Mouse (Mus musculus): ENCODE data around the gene 4632433K11Rik.
A peak's percentile ranks its signal among the peaks of the same experiment; 100 is the strongest.
"Not testable (repeated sequence)": the region's sequence is repeated elsewhere in the genome, so short reads cannot be mapped to it uniquely, and the experiment has no call there.

The 4632433K11Rik gene

DNA sequence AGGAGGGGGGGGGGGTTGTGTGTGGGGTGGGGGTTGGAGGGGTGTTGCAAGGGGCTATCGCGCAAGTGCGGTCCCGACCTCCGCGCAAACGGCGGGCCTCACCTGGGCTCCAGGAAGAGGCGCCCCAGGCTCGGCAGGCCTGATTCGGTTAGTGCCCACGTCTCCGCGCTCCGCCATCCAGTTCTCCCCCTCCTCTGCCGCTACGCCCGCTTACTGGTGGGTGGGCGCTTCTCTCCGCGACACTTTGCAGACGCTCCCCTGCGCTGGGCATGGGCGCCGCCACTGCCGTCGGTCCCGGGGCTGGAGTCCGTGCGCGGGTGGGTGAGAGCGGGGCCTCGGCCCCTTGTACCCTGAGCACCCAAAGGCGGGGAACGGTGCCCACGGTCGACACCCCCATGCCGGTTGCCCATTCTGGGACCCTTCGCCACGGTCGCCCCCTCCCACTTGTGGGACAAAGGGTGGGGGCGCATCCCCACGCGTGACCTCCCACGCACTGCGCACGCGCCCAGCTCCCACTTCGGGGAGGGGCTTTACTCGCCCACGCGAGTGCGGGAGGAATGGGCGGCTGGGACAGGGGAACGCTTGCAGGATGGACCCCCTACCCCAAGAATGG lies 22.8 kb downstream of the 4632433K11Rik start:
- peak; percentile 83 to 84 for DNase-seq (ENCODE audit: low spot score in 2 of 2)

- no peak for DNase-seq (ENCODE audit: low spot score in 2 of 2)
Measured at GRCm38 (mm10) chr7:5057381-5057780, 23.5 kb downstream of the 4632433K11Rik start.

DNA sequence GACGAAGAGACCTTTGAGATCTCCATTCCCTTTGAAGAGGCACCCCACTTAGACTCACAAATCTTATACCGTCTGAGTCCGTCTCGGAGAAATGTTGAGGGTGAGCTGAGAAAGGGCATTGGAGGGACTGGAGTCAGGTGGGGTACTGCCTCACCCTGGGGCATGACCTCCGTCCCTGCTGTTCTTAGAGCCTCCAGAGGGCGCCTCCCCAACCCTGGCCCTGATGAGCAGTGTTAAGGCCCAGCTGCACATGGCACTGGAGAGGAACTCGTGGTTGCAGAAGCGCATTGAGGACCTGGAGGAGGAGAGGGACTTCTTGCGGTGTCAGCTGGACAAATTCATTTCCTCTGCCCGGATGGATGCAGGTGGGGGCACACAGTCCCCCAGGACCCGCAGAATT lies 23.9 kb downstream of the 4632433K11Rik start:
- peak; percentile 53 to 64 for DNase-seq (ENCODE audit: low spot score in 2 of 2)

- no peak for DNase-seq (ENCODE audit: low spot score in 2 of 2)
Measured at GRCm38 (mm10) chr7:5058631-5059030, 24.7 kb downstream of the 4632433K11Rik start.

GRCm38 (mm10) chr7:5059421-5059820 lies 25.5 kb downstream of the 4632433K11Rik start:
- DNase-seq (ENCODE audit: low spot score in 2 of 2): peak; percentile 46 to 55

- DNase-seq (ENCODE audit: low spot score in 2 of 2): peak; percentile 85 to 91
Measured at GRCm38 (mm10) chr7:5060239-5060731, 26.4 kb downstream of the 4632433K11Rik start.

GRCm38 (mm10) chr7:5060944-5061773 lies 27.2 kb downstream of the 4632433K11Rik start:
- DNase-seq (ENCODE audit: low spot score in 2 of 2): peak; percentile 98 to 100

DNA sequence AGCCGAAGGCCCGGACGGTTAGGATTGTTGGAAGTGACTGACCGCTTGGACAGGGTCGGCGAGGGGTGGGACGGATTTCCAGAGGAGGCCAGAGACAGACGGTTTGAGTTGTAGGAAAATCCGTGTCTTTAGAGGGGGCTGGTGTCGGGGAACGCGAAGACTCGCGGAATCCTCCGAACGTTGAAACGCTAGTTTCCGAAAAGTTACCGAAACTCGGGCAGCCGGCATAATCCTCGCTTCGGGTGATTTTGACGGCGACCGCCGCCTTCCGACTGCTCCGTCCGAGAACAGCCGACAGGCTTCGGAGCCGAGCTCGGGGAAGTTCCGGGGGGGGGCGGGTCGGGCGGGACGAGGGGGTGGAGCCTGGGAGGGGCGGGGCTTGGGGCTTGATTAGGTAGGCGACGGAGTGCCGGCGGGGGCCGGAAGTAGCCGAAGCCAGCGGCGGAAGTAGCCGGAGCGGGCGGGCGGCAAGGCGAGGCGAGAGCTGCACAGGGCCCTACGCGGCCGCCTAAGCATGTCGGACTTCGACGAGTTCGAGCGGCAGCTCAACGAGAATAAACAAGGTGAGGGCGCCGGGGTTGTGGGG lies 27.9 kb downstream of the 4632433K11Rik start, which contains the start of gene U2af2:
U2af2 (plus strand) TSS at position 370 of the 586 bp plus-strand sequence.
- peak; percentile 96 for DNase-seq (ENCODE audit: low spot score in 2 of 2)

GRCm38 (mm10) chr7:5062360-5063001 lies 28.6 kb downstream of the 4632433K11Rik start:
- DNase-seq (ENCODE audit: low spot score in 2 of 2): peak; percentile 80 to 87

DNA sequence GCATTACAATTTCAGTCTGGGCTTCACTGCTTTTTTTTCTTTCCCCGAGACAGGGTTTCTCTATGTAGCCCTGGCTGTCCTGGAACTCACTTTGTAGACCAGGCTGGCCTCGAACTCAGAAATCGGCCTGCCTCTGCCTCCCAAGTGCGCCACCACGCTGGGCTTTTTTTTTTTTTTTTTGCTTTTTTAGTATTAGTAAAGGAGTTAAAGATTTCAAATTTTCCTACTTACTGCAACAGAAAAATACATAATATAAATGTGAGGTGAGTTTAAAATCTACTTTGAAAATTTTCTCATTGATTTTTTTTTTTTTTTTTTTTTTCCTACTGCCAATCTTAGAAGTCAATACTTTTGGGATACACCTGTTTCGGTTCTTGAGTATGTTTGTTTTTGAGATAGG lies 31.0 kb downstream of the 4632433K11Rik start:
- DNase-seq (ENCODE audit: low spot score in 2 of 2): no peak

GRCm38 (mm10) chr7:5073586-5073985 lies 39.7 kb downstream of the 4632433K11Rik start:
- no peak for DNase-seq (ENCODE audit: low spot score in 2 of 2)

- no peak for DNase-seq (ENCODE audit: low spot score in 2 of 2)
Measured at GRCm38 (mm10) chr7:5074984-5075383, 41.1 kb downstream of the 4632433K11Rik start.

DNA sequence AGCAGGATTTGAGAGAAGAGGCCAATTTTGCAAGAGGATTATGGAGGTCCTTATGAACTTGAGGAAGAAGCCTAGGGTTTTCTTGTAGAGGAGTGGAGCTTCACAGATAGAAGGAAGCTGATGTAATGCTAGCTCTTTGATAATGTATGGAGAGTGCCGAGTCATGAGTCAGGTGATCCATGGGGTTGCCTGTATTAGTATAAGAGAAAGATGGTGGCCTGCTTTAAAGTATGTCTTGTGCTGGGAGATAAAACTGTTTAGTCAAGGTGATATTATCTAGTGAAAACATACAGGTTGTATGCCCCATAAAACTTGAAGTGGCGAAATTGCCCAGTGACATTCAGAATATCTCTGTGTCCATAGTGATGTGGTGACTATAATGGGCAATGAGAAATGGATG lies 43.0 kb downstream of the 4632433K11Rik start:
- no peak for DNase-seq (ENCODE audit: low spot score in 2 of 2)

DNA sequence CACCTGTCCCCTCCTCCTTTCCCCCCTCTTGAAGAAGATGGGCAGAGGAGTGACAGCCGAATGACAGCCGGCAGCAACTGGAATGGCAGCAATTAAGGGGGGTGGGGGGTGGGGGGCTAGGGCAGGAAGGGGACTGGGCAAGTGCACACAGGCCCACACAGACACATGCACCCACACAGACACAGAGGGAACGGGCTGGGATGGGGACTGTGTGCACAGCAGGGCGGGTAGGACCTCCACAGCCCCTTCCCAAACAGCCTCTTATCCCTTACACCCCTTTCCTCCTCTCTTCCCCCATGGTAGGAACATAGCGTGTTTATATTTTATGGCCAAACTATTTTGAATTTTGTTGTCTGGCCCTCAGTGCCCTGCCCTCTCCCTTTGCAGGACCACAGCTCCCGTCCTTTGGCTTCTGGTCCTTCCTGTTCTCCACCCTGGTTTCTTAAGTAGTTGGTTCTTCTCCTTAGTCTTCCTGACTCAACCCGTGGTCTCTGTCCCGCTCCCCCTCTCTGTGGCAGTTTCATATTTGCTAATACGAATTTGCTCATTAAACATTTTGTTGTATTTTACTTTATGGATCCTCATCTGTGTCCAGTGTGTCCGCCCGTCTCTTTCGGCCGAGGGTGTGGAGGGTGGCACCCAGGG lies 45.6 kb downstream of the 4632433K11Rik start:
- not testable (repeated sequence) for DNase-seq (ENCODE audit: low spot score in 2 of 2)

- peak; percentile 98 for DNase-seq (ENCODE audit: low spot score in 2 of 2)
Measured at GRCm38 (mm10) chr7:5080010-5080751, 46.3 kb downstream of the 4632433K11Rik start, which contains the start of gene Epn1. Gene Epn1 (plus strand): TSS chr7:5080235.

GRCm38 (mm10) chr7:5080815-5081214 lies 46.9 kb downstream of the 4632433K11Rik start:
- no peak for DNase-seq (ENCODE audit: low spot score in 2 of 2)

DNA sequence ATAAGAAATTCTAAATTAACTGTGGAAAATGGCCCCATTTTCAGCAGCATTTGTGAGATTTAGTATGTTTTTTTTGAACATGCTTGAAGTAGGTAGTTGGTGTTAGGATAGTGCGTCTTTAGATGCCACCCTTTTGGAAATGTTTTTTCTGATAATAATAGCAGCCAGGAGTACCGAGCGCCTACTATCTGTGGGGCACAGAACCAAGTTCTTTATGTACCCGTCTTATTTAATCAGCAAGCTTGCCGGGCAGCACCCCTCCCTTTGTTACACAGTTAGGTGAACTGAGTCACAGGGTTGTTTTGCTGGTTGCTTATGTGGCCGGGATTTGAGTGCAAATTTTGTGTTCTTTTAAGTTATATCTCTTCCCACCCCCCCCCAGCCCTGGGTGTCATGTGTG lies 47.3 kb downstream of the 4632433K11Rik start:
- DNase-seq (ENCODE audit: low spot score in 2 of 2): no peak

GRCm38 (mm10) chr7:5081939-5082338 lies 48.0 kb downstream of the 4632433K11Rik start:
- DNase-seq (ENCODE audit: low spot score in 2 of 2): no peak

DNA sequence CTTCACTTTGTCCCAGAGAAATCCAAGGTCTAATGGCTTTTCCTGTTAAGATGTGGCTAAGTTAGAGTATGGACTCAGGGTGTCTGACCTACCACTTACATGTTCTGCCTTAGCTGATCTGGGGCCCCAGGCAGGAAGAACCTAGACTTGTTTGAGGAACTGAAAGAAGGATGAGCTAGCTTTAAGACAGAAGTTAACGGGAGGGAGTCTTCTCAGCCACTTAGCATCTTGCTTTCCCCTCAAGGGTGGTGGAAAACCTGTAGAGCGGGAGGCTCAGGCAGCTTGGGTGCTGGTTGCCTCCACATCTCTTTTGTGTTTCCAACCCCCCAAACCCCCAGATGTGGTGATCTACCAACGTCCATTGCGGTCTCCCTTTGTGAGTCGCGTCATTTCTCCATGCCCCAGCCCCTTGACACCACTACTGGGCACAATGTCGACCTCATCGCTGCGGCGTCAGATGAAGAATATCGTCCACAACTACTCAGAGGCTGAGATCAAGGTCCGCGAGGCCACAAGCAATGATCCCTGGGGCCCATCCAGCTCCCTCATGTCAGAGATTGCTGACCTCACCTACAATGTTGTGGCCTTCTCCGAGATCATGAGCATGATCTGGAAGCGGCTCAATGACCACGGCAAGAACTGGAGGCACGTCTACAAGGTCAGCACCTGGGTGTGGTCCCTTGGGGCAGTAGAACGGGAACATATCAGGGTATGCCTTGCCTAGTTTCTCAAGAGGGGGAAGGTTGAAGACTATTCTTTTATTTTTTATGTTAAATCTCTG lies 49.6 kb downstream of the 4632433K11Rik start:
- no peak for DNase-seq (ENCODE audit: low spot score in 2 of 2)
